Mouse (Mus musculus): ENCODE measurements around the gene Gm19935. TPM values are rescaled to one million over a fixed set of nuclear protein-coding genes. Genes with fewer than 3 reads are reported as not detected.
A peak's percentile ranks its signal among the peaks of the same experiment; 100 is the strongest.

Gm19935 gene
- polyA plus RNA-seq, 1 experiment = not detected

- TF ChIP-seq POLR2A (IDR thresholded peaks at IDR 0.05; ENCODE audit: low read depth, low read length) = no peak
- no peak for TF ChIP-seq CTCF (IDR thresholded peaks at IDR 0.05; ENCODE audit: borderline replicate concordance, insufficient read depth, low read length)
- Histone ChIP-seq H3K4me1 (ENCODE audit: control insufficient read depth, insufficient read depth, low read length) (peaks cover 12% of the 10 kb centered on the region), H3K4me3 (ENCODE audit: insufficient read depth, low read length) (no peak overlapping the region), H3K27ac (ENCODE audit: insufficient read depth, low read length) (peak overlapping the region; percentile 43; the same call in 1 of the 2 replicates)
These were observed 15.5 kb upstream of the Gm19935 start for GRCm38 (mm10) chr8:90832576-90833289.

GRCm38 (mm10) chr8:90830980-90831379 is 13.8 kb upstream of the Gm19935 start:
- Histone ChIP-seq H3K4me3 (ENCODE audit: insufficient read depth, low read length) (no peak overlapping the region), H3K27ac (ENCODE audit: insufficient read depth, low read length) (no peak overlapping the region), H3K4me1 (ENCODE audit: control insufficient read depth, insufficient read depth, low read length) (peaks cover 12% of the 10 kb centered on the region)
- TF ChIP-seq POLR2A (IDR thresholded peaks at IDR 0.05; ENCODE audit: low read depth, low read length) = no peak

- peaks cover 12% of the 10 kb centered on the region for H3K4me1 ChIP-seq (ENCODE audit: control insufficient read depth, insufficient read depth, low read length)
- H3K27ac ChIP-seq (ENCODE audit: insufficient read depth, low read length) = no peak overlapping the region
- TF ChIP-seq POLR2A (IDR thresholded peaks at IDR 0.05; ENCODE audit: low read depth, low read length) (no peak), CTCF (IDR thresholded peaks at IDR 0.05; ENCODE audit: borderline replicate concordance, insufficient read depth, low read length) (no peak)
- H3K4me3 ChIP-seq (ENCODE audit: insufficient read depth, low read length) = no peak overlapping the region
These were observed 12.6 kb upstream of the Gm19935 start for GRCm38 (mm10) chr8:90829825-90830224.

- Histone ChIP-seq H3K27ac (ENCODE audit: insufficient read depth, low read length) (peak overlapping the region; percentile 15; the same call in 1 of the 2 replicates), H3K4me3 (ENCODE audit: insufficient read depth, low read length) (peak overlapping the region; percentile 45), H3K4me1 (ENCODE audit: control insufficient read depth, insufficient read depth, low read length) (peaks cover 11% of the 10 kb centered on the region)
- TF ChIP-seq POLR2A (IDR thresholded peaks at IDR 0.05; ENCODE audit: low read depth, low read length) (peak; percentile 46), CTCF (IDR thresholded peaks at IDR 0.05; ENCODE audit: borderline replicate concordance, insufficient read depth, low read length) (no peak)
These were observed 12.0 kb upstream of the Gm19935 start for GRCm38 (mm10) chr8:90828987-90829740.

- TF ChIP-seq CTCF (IDR thresholded peaks at IDR 0.05; ENCODE audit: borderline replicate concordance, insufficient read depth, low read length) (peak; percentile 97), POLR2A (IDR thresholded peaks at IDR 0.05; ENCODE audit: low read depth, low read length) (no peak; the same call in 1 of the 2 replicates)
- H3K4me3 ChIP-seq (ENCODE audit: insufficient read depth, low read length) = peak within 1 kb of the TSS; percentile 45
- H3K27ac ChIP-seq (ENCODE audit: insufficient read depth, low read length) = peak within 1 kb of the TSS; percentile 15; the same call in 1 of the 2 replicates
- H3K4me1 ChIP-seq (ENCODE audit: control insufficient read depth, insufficient read depth, low read length) = peaks cover 4% of the 10 kb centered on the region
These were observed 11.2 kb upstream of the Gm19935 start, which contains the start of gene Chd9 for GRCm38 (mm10) chr8:90828181-90828986. Gene Chd9, plus strand, starts transcription at chr8:90828352.

GRCm38 (mm10) chr8:90825459-90825871 is 8.3 kb upstream of the Gm19935 start:
- TF ChIP-seq POLR2A (IDR thresholded peaks at IDR 0.05; ENCODE audit: low read depth, low read length) = no peak
- TF ChIP-seq CTCF (IDR thresholded peaks at IDR 0.05; ENCODE audit: borderline replicate concordance, insufficient read depth, low read length) = no peak
- no peak overlapping the region for H3K4me3 ChIP-seq (ENCODE audit: insufficient read depth, low read length)
- H3K27ac ChIP-seq (ENCODE audit: insufficient read depth, low read length) = no peak overlapping the region
- no peaks in the 10 kb centered on the region for H3K4me1 ChIP-seq (ENCODE audit: control insufficient read depth, insufficient read depth, low read length)

GRCm38 (mm10) chr8:90822443-90822842 is 5.2 kb upstream of the Gm19935 start:
- TF ChIP-seq CTCF (IDR thresholded peaks at IDR 0.05; ENCODE audit: borderline replicate concordance, insufficient read depth, low read length) (no peak), POLR2A (IDR thresholded peaks at IDR 0.05; ENCODE audit: low read depth, low read length) (no peak)
- Histone ChIP-seq H3K4me1 (ENCODE audit: control insufficient read depth, insufficient read depth, low read length) (no peaks in the 10 kb centered on the region), H3K4me3 (ENCODE audit: insufficient read depth, low read length) (no peak overlapping the region), H3K27ac (ENCODE audit: insufficient read depth, low read length) (no peak overlapping the region)

GRCm38 (mm10) chr8:90820321-90820696 is 3.1 kb upstream of the Gm19935 start:
- TF ChIP-seq CTCF (IDR thresholded peaks at IDR 0.05; ENCODE audit: borderline replicate concordance, insufficient read depth, low read length) = no peak
- no peak for TF ChIP-seq POLR2A (IDR thresholded peaks at IDR 0.05; ENCODE audit: low read depth, low read length)
- no peak overlapping the region for H3K4me3 ChIP-seq (ENCODE audit: insufficient read depth, low read length)
- no peak overlapping the region for H3K27ac ChIP-seq (ENCODE audit: insufficient read depth, low read length)
- no peaks in the 10 kb centered on the region for H3K4me1 ChIP-seq (ENCODE audit: control insufficient read depth, insufficient read depth, low read length)

GRCm38 (mm10) chr8:90819561-90820320 is 2.5 kb upstream of the Gm19935 start:
- Histone ChIP-seq H3K27ac (ENCODE audit: insufficient read depth, low read length) (no peak overlapping the region), H3K4me1 (ENCODE audit: control insufficient read depth, insufficient read depth, low read length) (no peaks in the 10 kb centered on the region), H3K4me3 (ENCODE audit: insufficient read depth, low read length) (no peak overlapping the region)
- TF ChIP-seq POLR2A (IDR thresholded peaks at IDR 0.05; ENCODE audit: low read depth, low read length) = no peak
- no peak for TF ChIP-seq CTCF (IDR thresholded peaks at IDR 0.05; ENCODE audit: borderline replicate concordance, insufficient read depth, low read length)
